ENCODE assay signal across 8 mouse cellular contexts in genomic region chr19:3855601-3856000, GRCm38 (mm10). TPM values are rescaled to one million over a fixed set of nuclear protein-coding genes. Genes with fewer than 3 reads are reported as not detected.
DNase-seq lines count a peak whose midpoint lies in the region; ATAC-seq lines count a peak whose summit lies in the region.

No protein-coding gene starts in this region.

- no peak for ATAC-seq in hindbrain, embryonic 14.5 days (ENCODE audit: low FRiP score)
- no peak for ATAC-seq in liver, embryonic 15.5 days (ENCODE audit: insufficient read depth)
- ATAC-seq in megakaryocyte progenitor cell, adult 5-6 weeks (replicated peaks; ENCODE audit: poor library complexity), result no peak
- no peak for ATAC-seq in granulocyte monocyte progenitor cell, adult 5-6 weeks (replicated peaks; ENCODE audit: poor library complexity, severe bottlenecking)

- H3K27ac ChIP-seq in hindbrain, embryonic 14.5 days, result 0 out of 2 replicates have a peak overlapping the region, but pooled peaks have one; percentile 39
- no peak overlapping the region for H3K27ac ChIP-seq in liver, embryonic 15.5 days (replicated peaks)

- H3K27me3 ChIP-seq in hindbrain, embryonic 14.5 days (ENCODE audit: control insufficient read depth, insufficient read depth, low read length), result no peaks in the 10 kb centered on the region
- no peaks in the 10 kb centered on the region for H3K27me3 ChIP-seq in liver, embryonic 15.5 days

- intact Hi-C loops in left cerebral cortex, postnatal 10 days (cut with DNase I), result no loop called here

- no peaks in the 10 kb centered on the region for H3K9me3 ChIP-seq in hindbrain, embryonic 14.5 days (ENCODE audit: control insufficient read depth, low read length)
- no peaks in the 10 kb centered on the region for H3K9me3 ChIP-seq in liver, embryonic 15.5 days (replicated peaks)

- no peaks in the 10 kb centered on the region for H3K36me3 ChIP-seq in hindbrain, embryonic 14.5 days (replicated peaks; ENCODE audit: control insufficient read depth, insufficient read depth)
- H3K36me3 ChIP-seq in liver, embryonic 15.5 days (replicated peaks), result no peaks in the 10 kb centered on the region; the same call in 1 of the 2 replicates

- WGBS in hindbrain, embryonic 14.5 days, result 25% methylated on average over 4 of the region's 4 CpGs
- 33% methylated on average over 4 of the region's 4 CpGs for WGBS in liver, embryonic 15.5 days (ENCODE audit: insufficient replicate concordance)

- no peak overlapping the region for H3K9ac ChIP-seq in hindbrain, embryonic 14.5 days
- no peak overlapping the region for H3K9ac ChIP-seq in liver, embryonic 15.5 days

- H3K4me1 ChIP-seq in hindbrain, embryonic 14.5 days (replicated peaks; ENCODE audit: control insufficient read depth, insufficient read depth, low read length), result peaks cover 33% of the 10 kb centered on the region
- peaks cover 47% of the 10 kb centered on the region for H3K4me1 ChIP-seq in liver, embryonic 15.5 days (replicated peaks)

- no peak overlapping the region for H3K4me3 ChIP-seq in hindbrain, embryonic 14.5 days (replicated peaks; ENCODE audit: low read length)
- H3K4me3 ChIP-seq in liver, embryonic 15.5 days (replicated peaks), result no peak overlapping the region

- H3K4me2 ChIP-seq in hindbrain, embryonic 14.5 days (replicated peaks), result no peak overlapping the region
- H3K4me2 ChIP-seq in liver, embryonic 15.5 days, result peak overlapping the region; percentile 33

- DNase-seq in left cerebral cortex, postnatal 10 days (ENCODE audit: extremely low spot score in 1 of 2, low spot score in 2 of 2), result peak; percentile 21 to 51
- DNase-seq in left cerebral cortex, adult 18-20 months (ENCODE audit: low spot score in 2 of 2), result no peak
- DNase-seq in brain, adult 2 months (ENCODE audit: low read depth, low spot score), result peak; percentile 39
- no peak for DNase-seq in hindbrain, embryonic 14.5 days (ENCODE audit: low spot score)
- DNase-seq in c-Kit-positive CD71-positive TER-119-positive erythroid progenitor cells, embryonic 14.5 days (ENCODE audit: low spot score), result no peak

RNA-seq across cellular contexts. Expression of gene Chka, which starts 4.0 kb away (rescaled TPM):
- 10 to 100 TPM; 77.3 to 93.0 TPM for total RNA-seq in left cerebral cortex, postnatal 10 days (2021)
- 10 to 100 TPM; 82.4 to 88.0 TPM for total RNA-seq in left cerebral cortex, adult 18-20 months (2021)
- 54.7 and 60.8 TPM in 2 replicates for polyA plus RNA-seq in hindbrain, embryonic 14.5 days (2014; fragmentation: Nextera tagmentation; extraction: Ambion mirVana)
- polyA plus RNA-seq in liver, embryonic 15.5 days (2015; fragmentation: Nextera tagmentation; extraction: Ambion mirVana), result 20.1 and 24.8 TPM in 2 replicates
- total RNA-seq in megakaryocyte progenitor cell, adult 5-6 weeks (2015), result 39.7 and 43.8 TPM in 2 replicates
- 38.2 and 39.8 TPM in 2 replicates for total RNA-seq in megakaryocyte progenitor cell, adult 5-6 weeks (2017)
- total RNA-seq in granulocyte monocyte progenitor cell, adult 5-6 weeks (2014; fragmentation: Nextera tagmentation), result 30.2 and 50.6 TPM in 2 replicates
- 32.7 and 37.2 TPM in 2 replicates for total RNA-seq in granulocyte monocyte progenitor cell, adult 5-6 weeks (2017)

RNA-seq across cellular contexts. Expression of gene Tcirg1, which starts 51.3 kb away (rescaled TPM):
- total RNA-seq in left cerebral cortex, postnatal 10 days (2021), result 10 to 100 TPM; 14.2 to 22.4 TPM
- total RNA-seq in left cerebral cortex, adult 18-20 months (2021), result 10 to 100 TPM; 22.4 to 23.0 TPM
- polyA plus RNA-seq in hindbrain, embryonic 14.5 days (2014; fragmentation: Nextera tagmentation; extraction: Ambion mirVana), result 11.6 and 13.3 TPM in 2 replicates
- polyA plus RNA-seq in liver, embryonic 15.5 days (2015; fragmentation: Nextera tagmentation; extraction: Ambion mirVana), result 29.5 and 38.6 TPM in 2 replicates
- total RNA-seq in megakaryocyte progenitor cell, adult 5-6 weeks (2015), result 122 and 178 TPM in 2 replicates
- total RNA-seq in megakaryocyte progenitor cell, adult 5-6 weeks (2017), result 208 and 211 TPM in 2 replicates
- total RNA-seq in granulocyte monocyte progenitor cell, adult 5-6 weeks (2014; fragmentation: Nextera tagmentation), result 165 and 253 TPM in 2 replicates
- total RNA-seq in granulocyte monocyte progenitor cell, adult 5-6 weeks (2017), result 159 and 178 TPM in 2 replicates

RNA-seq across cellular contexts. Expression of gene Ndufs8, which starts 57.0 kb away (rescaled TPM):
- total RNA-seq in left cerebral cortex, postnatal 10 days (2021), result 100 to 1,000 TPM; 123 to 130 TPM
- total RNA-seq in left cerebral cortex, adult 18-20 months (2021), result 100 to 1,000 TPM; 141 to 148 TPM
- 310 and 332 TPM in 2 replicates for polyA plus RNA-seq in hindbrain, embryonic 14.5 days (2014; fragmentation: Nextera tagmentation; extraction: Ambion mirVana)
- 168 and 173 TPM in 2 replicates for polyA plus RNA-seq in liver, embryonic 15.5 days (2015; fragmentation: Nextera tagmentation; extraction: Ambion mirVana)
- 239 and 257 TPM in 2 replicates for total RNA-seq in megakaryocyte progenitor cell, adult 5-6 weeks (2015)
- 65.6 and 86.1 TPM in 2 replicates for total RNA-seq in megakaryocyte progenitor cell, adult 5-6 weeks (2017)
- 157 and 158 TPM in 2 replicates for total RNA-seq in granulocyte monocyte progenitor cell, adult 5-6 weeks (2014; fragmentation: Nextera tagmentation)
- 89.0 and 91.9 TPM in 2 replicates for total RNA-seq in granulocyte monocyte progenitor cell, adult 5-6 weeks (2017)

Comparison
In these comparisons a context has a peak if more than half of its experiments do, and no peak if none do; other contexts are left out.
1. DNase-seq: peak in left cerebral cortex, postnatal 10 days (2 of 2) and brain, adult 2 months (single experiment); none in left cerebral cortex, adult 18-20 months (0 of 2), hindbrain, embryonic 14.5 days (single experiment) and c-Kit-positive CD71-positive TER-119-positive erythroid progenitor cells, embryonic 14.5 days (single experiment).
2. RNA of gene Tcirg1, which starts 51.3 kb away (total RNA-seq): 122 to 211 TPM in megakaryocyte progenitor cell, adult 5-6 weeks and 159 to 253 TPM in granulocyte monocyte progenitor cell, adult 5-6 weeks; 22.4 to 23.0 TPM in left cerebral cortex, adult 18-20 months and 14.2 to 22.4 TPM in left cerebral cortex, postnatal 10 days; every median in the first group is over 4 times any median in the second.